Mouse (Mus musculus) midbrain, embryonic 11.5 days (tissue): ENCODE measurements around the gene Smyd1. TPM values are rescaled to one million over a fixed set of nuclear protein-coding genes. Genes with fewer than 3 reads are reported as not detected.

Experiments used
- ATAC-seq: fragments of 200-750 bp; cut with Nextera tagmentation; 2 replicates; pipeline ENCODE4 v1.8.0; 2017; ENCODE audit warnings: moderate TSS enrichment, moderate library complexity; ENCODE audit not compliant: low FRiP score
- DNase-seq: peaks from one replicate; pipeline ENCODE4 v3.0.0; 2015; ENCODE audit warnings: low spot score; ENCODE audit errors: missing footprints
- H3K27ac ChIP-seq: fragments of 300-500 bp; sonication (generic); 2 replicates; pipeline ENCODE4 v1.5.1; 2014; ENCODE audit warnings: low read depth, low read length
- H3K27me3 ChIP-seq: fragments of 300-500 bp; sonication (generic); 2 replicates; pipeline ENCODE4 v1.6.1; 2014; ENCODE audit warnings: mild to moderate bottlenecking, low read length, moderate library complexity, mixed read lengths; ENCODE audit not compliant: control insufficient read depth, insufficient read depth
- H3K36me3 ChIP-seq: fragments of 300-500 bp; sonication (generic); 2 replicates; pipeline ENCODE4 v1.6.1; 2014; ENCODE audit warnings: mild to moderate bottlenecking, low read length, moderate library complexity, mixed read lengths; ENCODE audit not compliant: control insufficient read depth, insufficient read depth
- H3K4me1 ChIP-seq: fragments of 300-500 bp; sonication (generic); 2 replicates; pipeline ENCODE4 v1.6.1; 2014; ENCODE audit warnings: low read length; ENCODE audit not compliant: control insufficient read depth, insufficient read depth
- H3K4me2 ChIP-seq: fragments of 300-500 bp; sonication (generic); 2 replicates; pipeline ENCODE4 v1.6.1; 2014; ENCODE audit warnings: mild to moderate bottlenecking, moderate library complexity
- H3K4me3 ChIP-seq: fragments of 300-500 bp; sonication (generic); 2 replicates; pipeline ENCODE4 v1.5.1; 2014; ENCODE audit warnings: low read depth, low read length
- H3K9ac ChIP-seq: fragments of 300-500 bp; sonication (generic); 2 replicates; pipeline ENCODE4 v1.6.1; 2014; ENCODE audit warnings: low read length
- H3K9me3 ChIP-seq: fragments of 300-500 bp; sonication (generic); 2 replicates; pipeline ENCODE4 v1.6.1; 2016; ENCODE audit warnings: low read length; ENCODE audit not compliant: control insufficient read depth
- WGBS: fragments of 180-500 bp; shearing (Covaris S2); extraction: QIAGEN DNeasy Blood & Tissue Kit; methylation state at CpG from one replicate; pipeline ENCODE4 v1.1.7; 2014; 5-methylcytosine and 5-hydroxymethylcytosine counted together
- polyA plus RNA-seq: library from polyadenylated mRNA; unstranded; fragments of >200 nt; fragmentation: Nextera tagmentation; extraction: Ambion mirVana; gene quantifications from 2 replicates; pipeline ENCODE4 v1.2.1, GENCODE M21; 2014

The Smyd1 gene
- polyA plus RNA-seq, 1 experiment from 2014 or later = 0.12 TPM

- no peaks in the 10 kb centered on the region for H3K36me3 ChIP-seq
- 79% methylated on average over 10 of the region's 10 CpGs for WGBS
- no peaks in the 10 kb centered on the region for H3K9me3 ChIP-seq
- H3K27ac ChIP-seq = no peak overlapping the region
- H3K4me3 ChIP-seq = no peak overlapping the region
- no peak overlapping the region for H3K9ac ChIP-seq
- DNase-seq (no peak), ATAC-seq (no peak)
- H3K4me2 ChIP-seq = no peak overlapping the region
- H3K4me1 ChIP-seq = no peaks in the 10 kb centered on the region
- no peaks in the 10 kb centered on the region for H3K27me3 ChIP-seq
Measured at GRCm38 (mm10) chr6:71352866-71353427, 30.9 kb upstream of the Smyd1 start.

DNA sequence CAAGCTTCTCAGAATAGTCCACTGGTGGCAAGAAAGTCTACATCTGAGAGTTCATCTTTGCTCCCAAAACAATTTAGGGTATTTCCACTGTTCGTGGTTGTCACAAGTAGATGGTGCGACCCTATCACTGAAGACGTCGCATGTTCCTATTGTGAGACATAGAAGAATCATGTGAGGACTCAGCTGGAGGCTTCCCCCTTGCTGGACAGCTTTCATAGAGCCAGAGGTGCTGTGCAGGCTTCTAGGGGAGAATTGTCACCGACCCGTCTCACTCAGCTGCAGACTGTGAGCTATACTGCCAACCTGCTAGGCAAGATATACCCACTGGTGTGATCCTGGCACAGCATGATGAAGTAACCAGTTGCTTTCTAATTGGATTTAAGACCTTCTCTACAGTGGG lies 30.2 kb upstream of the Smyd1 start:
- no peaks in the 10 kb centered on the region for H3K9me3 ChIP-seq
- H3K4me1 ChIP-seq = no peaks in the 10 kb centered on the region
- H3K4me3 ChIP-seq = no peak overlapping the region
- no peaks in the 10 kb centered on the region for H3K27me3 ChIP-seq
- 92% methylated on average over 6 of the region's 6 CpGs for WGBS
- H3K27ac ChIP-seq = no peak overlapping the region
- DNase-seq (no peak), ATAC-seq (no peak)
- H3K4me2 ChIP-seq = no peak overlapping the region
- H3K36me3 ChIP-seq = no peaks in the 10 kb centered on the region
- H3K9ac ChIP-seq = no peak overlapping the region

GRCm38 (mm10) chr6:71351201-71351600 lies 29.2 kb upstream of the Smyd1 start:
- Histone ChIP-seq H3K4me3 (no peak overlapping the region), H3K27ac (no peak overlapping the region), H3K4me2 (no peak overlapping the region), H3K27me3 (no peaks in the 10 kb centered on the region), H3K36me3 (no peaks in the 10 kb centered on the region), H3K9ac (no peak overlapping the region), H3K9me3 (no peaks in the 10 kb centered on the region), H3K4me1 (no peaks in the 10 kb centered on the region)
- no peak for DNase-seq
- WGBS = 93% methylated on average over 3 of the region's 3 CpGs
- ATAC-seq = no peak

DNA sequence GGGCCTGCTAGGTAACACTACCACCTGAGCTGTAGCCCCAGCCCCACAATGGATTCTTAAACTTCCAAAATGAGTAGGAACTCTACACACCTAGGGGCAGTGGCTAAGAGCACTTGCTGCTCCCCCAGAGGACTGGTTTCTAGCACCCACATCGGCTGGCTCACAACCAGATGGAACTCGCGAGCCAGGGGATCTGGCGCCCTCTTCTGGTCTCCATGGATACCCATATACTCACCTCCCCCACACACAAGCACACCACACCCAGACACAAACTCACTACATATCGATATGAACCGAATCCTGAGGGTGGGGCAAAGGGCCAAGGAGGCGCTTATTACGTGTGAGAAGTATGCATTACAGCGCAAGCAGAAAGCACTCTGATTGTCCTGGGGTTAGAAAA lies 26.0 kb upstream of the Smyd1 start:
- WGBS = 93% methylated on average over 9 of the region's 9 CpGs
- Histone ChIP-seq H3K9me3 (no peaks in the 10 kb centered on the region), H3K9ac (no peak overlapping the region), H3K27me3 (no peaks in the 10 kb centered on the region), H3K4me1 (no peaks in the 10 kb centered on the region), H3K27ac (no peak overlapping the region), H3K4me2 (no peak overlapping the region), H3K4me3 (no peak overlapping the region), H3K36me3 (no peaks in the 10 kb centered on the region)
- DNase-seq (no peak), ATAC-seq (no peak)

DNA sequence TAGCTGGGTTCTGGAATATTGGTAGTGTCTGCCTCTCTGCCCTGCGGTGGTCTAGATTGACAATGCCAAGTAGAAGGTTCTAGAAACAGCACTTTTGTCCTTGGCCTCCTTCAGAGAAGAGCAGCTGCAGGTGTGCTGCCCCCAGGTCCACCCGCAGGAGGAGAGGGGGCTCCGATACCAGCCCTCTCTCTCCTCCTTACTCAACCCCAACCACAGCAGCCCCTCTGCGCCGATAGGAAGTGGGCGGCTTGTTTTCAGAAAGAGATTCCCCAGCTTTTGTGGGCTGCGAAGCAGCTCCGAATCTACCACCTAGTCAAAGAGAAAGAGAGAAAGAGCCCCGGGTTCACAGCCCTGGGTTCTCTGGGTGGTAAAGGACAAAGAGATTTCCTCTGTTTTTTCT lies 19.1 kb upstream of the Smyd1 start:
- Histone ChIP-seq H3K4me1 (no peaks in the 10 kb centered on the region), H3K9me3 (no peaks in the 10 kb centered on the region), H3K36me3 (no peaks in the 10 kb centered on the region), H3K9ac (no peak overlapping the region), H3K4me2 (no peak overlapping the region), H3K27me3 (no peaks in the 10 kb centered on the region), H3K27ac (no peak overlapping the region), H3K4me3 (no peak overlapping the region)
- WGBS = 89% methylated on average over 9 of the region's 9 CpGs
- DNase-seq = no peak
- no peak for ATAC-seq

GRCm38 (mm10) chr6:71339351-71339750 lies 17.3 kb upstream of the Smyd1 start:
- Histone ChIP-seq H3K9ac (no peak overlapping the region), H3K4me2 (no peak overlapping the region), H3K27me3 (no peaks in the 10 kb centered on the region), H3K36me3 (no peaks in the 10 kb centered on the region), H3K9me3 (no peaks in the 10 kb centered on the region), H3K4me1 (no peaks in the 10 kb centered on the region), H3K4me3 (no peak overlapping the region), H3K27ac (no peak overlapping the region)
- 88% methylated on average over 4 of the region's 4 CpGs for WGBS
- no peak for ATAC-seq
- DNase-seq = no peak

GRCm38 (mm10) chr6:71338941-71339340 lies 16.9 kb upstream of the Smyd1 start:
- WGBS = 82% methylated on average over 3 of the region's 3 CpGs
- DNase-seq = no peak

GRCm38 (mm10) chr6:71337666-71338065 lies 15.6 kb upstream of the Smyd1 start:
- Histone ChIP-seq H3K4me2 (no peak overlapping the region), H3K9me3 (no peaks in the 10 kb centered on the region), H3K27ac (no peak overlapping the region), H3K36me3 (no peaks in the 10 kb centered on the region), H3K27me3 (no peaks in the 10 kb centered on the region), H3K4me1 (no peaks in the 10 kb centered on the region), H3K4me3 (no peak overlapping the region), H3K9ac (no peak overlapping the region)
- 96% methylated on average over 8 of the region's 8 CpGs for WGBS
- ATAC-seq = no peak
- no peak for DNase-seq

More at GRCm38 (mm10) chr6:71338941-71339340, 16.9 kb upstream of the Smyd1 start:
- Histone ChIP-seq H3K27me3 (no peaks in the 10 kb centered on the region), H3K4me2 (no peak overlapping the region), H3K9ac (no peak overlapping the region), H3K27ac (no peak overlapping the region), H3K4me3 (no peak overlapping the region), H3K4me1 (no peaks in the 10 kb centered on the region), H3K36me3 (no peaks in the 10 kb centered on the region), H3K9me3 (no peaks in the 10 kb centered on the region)
- no peak for ATAC-seq

GRCm38 (mm10) chr6:71333578-71334273 lies 11.7 kb upstream of the Smyd1 start:
- no peaks in the 10 kb centered on the region for H3K27me3 ChIP-seq
- H3K4me3 ChIP-seq = no peak overlapping the region
- H3K27ac ChIP-seq = no peak overlapping the region
- 89% methylated on average over 11 of the region's 11 CpGs for WGBS
- H3K9ac ChIP-seq = no peak overlapping the region
- no peaks in the 10 kb centered on the region for H3K9me3 ChIP-seq
- ATAC-seq (no peak), DNase-seq (no peak)
- no peaks in the 10 kb centered on the region for H3K4me1 ChIP-seq
- H3K4me2 ChIP-seq = no peak overlapping the region
- no peaks in the 10 kb centered on the region for H3K36me3 ChIP-seq
